Mouse (Mus musculus) embryonic fibroblast, embryonic 13.5 days (primary cell): ENCODE measurements around the gene Atat1. TPM values are rescaled to one million over a fixed set of nuclear protein-coding genes. Genes with fewer than 3 reads are reported as not detected.

Source experiments
- H3K27ac ChIP-seq: 2 replicates; pipeline ENCODE4 v1.5.1; 2012; ENCODE audit warnings: low read length, control low read depth, inconsistent platforms; ENCODE audit not compliant: insufficient read depth
- H3K4me1 ChIP-seq: 2 replicates; pipeline ENCODE4 v1.6.1; 2011; ENCODE audit warnings: low read length; ENCODE audit not compliant: control insufficient read depth, insufficient read depth
- H3K4me3 ChIP-seq: 2 replicates; pipeline ENCODE4 v1.5.1; 2011; ENCODE audit warnings: mild to moderate bottlenecking, control low read depth, low read length; ENCODE audit not compliant: insufficient read depth
- CTCF ChIP-seq: IDR thresholded peaks from 2 replicates; pipeline ENCODE4 v1.5.1; 2011; ENCODE audit warnings: mild to moderate bottlenecking, control low read depth, low read length, moderate library complexity, borderline replicate concordance; ENCODE audit not compliant: insufficient read depth
- POLR2A ChIP-seq: IDR thresholded peaks from 2 replicates; pipeline ENCODE4 v1.6.1; 2011; ENCODE audit warnings: low read depth, mild to moderate bottlenecking, control low read depth, low read length, moderate library complexity
- polyA plus RNA-seq: library from polyadenylated mRNA; stranded (reverse); fragments of >200 nt; gene quantifications from 2 replicates; pipeline ENCODE4 v1.2.4, GENCODE M21; 2011; ENCODE audit warnings: low read depth; ENCODE audit not compliant: missing spikeins, insufficient read length

Atat1 gene
- polyA plus RNA-seq, 1 experiment, result 34.7 TPM

GRCm38 (mm10) chr17:35905587-35905986 is 4.3 kb downstream of the Atat1 start:
- Histone ChIP-seq H3K4me3 (no peak overlapping the region), H3K4me1 (peaks cover 7% of the 10 kb centered on the region; the same call in 1 of the 2 replicates), H3K27ac (no peak overlapping the region)
- TF ChIP-seq POLR2A (no peak), CTCF (no peak)

- H3K4me3 ChIP-seq, result no peak overlapping the region
- H3K27ac ChIP-seq, result peak overlapping the region; percentile 42
- no peak for TF ChIP-seq CTCF
- H3K4me1 ChIP-seq, result peaks cover 3% of the 10 kb centered on the region; the same call in 1 of the 2 replicates
These were observed 5.9 kb downstream of the Atat1 start for GRCm38 (mm10) chr17:35903992-35904355.

GRCm38 (mm10) chr17:35903343-35903991 is 6.4 kb downstream of the Atat1 start:
- TF ChIP-seq CTCF, result no peak
- no peak for TF ChIP-seq POLR2A
- H3K27ac ChIP-seq, result peak overlapping the region; percentile 42
- no peaks in the 10 kb centered on the region for H3K4me1 ChIP-seq
- no peak overlapping the region for H3K4me3 ChIP-seq

- Histone ChIP-seq H3K4me3 (no peak overlapping the region), H3K4me1 (peaks cover 6% of the 10 kb centered on the region; the same call in 1 of the 2 replicates), H3K27ac (no peak overlapping the region)
- no peak for TF ChIP-seq POLR2A
- no peak for TF ChIP-seq CTCF
These were observed 9.2 kb downstream of the Atat1 start for GRCm38 (mm10) chr17:35900636-35901035.

GRCm38 (mm10) chr17:35897644-35898573 is 12.0 kb downstream of the Atat1 start:
- Histone ChIP-seq H3K4me1 (peaks cover 8% of the 10 kb centered on the region; the same call in 1 of the 2 replicates), H3K27ac (no peak overlapping the region), H3K4me3 (0 out of 2 replicates have a peak overlapping the region, but pooled peaks have one; percentile 8)
- no peak for TF ChIP-seq POLR2A
- no peak for TF ChIP-seq CTCF

GRCm38 (mm10) chr17:35896781-35897643 is 12.9 kb downstream of the Atat1 start, which contains the start of gene 2310061I04Rik:
Gene 2310061I04Rik, minus strand, starts transcription at chr17:35897431.
- peaks cover 8% of the 10 kb centered on the region; the same call in 1 of the 2 replicates for H3K4me1 ChIP-seq
- no peak within 1 kb of the TSS for H3K27ac ChIP-seq
- peak; percentile 47; the same call in 1 of the 2 replicates for TF ChIP-seq POLR2A
- TF ChIP-seq CTCF, result no peak
- peak within 1 kb of the TSS; percentile 76 for H3K4me3 ChIP-seq

GRCm38 (mm10) chr17:35887725-35888124 is 22.1 kb downstream of the Atat1 start:
- no peak for TF ChIP-seq POLR2A
- Histone ChIP-seq H3K27ac (no peak overlapping the region), H3K4me3 (no peak overlapping the region), H3K4me1 (no peaks in the 10 kb centered on the region)

GRCm38 (mm10) chr17:35883777-35884176 is 26.1 kb downstream of the Atat1 start:
- no peaks in the 10 kb centered on the region for H3K4me1 ChIP-seq
- no peak for TF ChIP-seq CTCF
- no peak for TF ChIP-seq POLR2A
- no peak overlapping the region for H3K27ac ChIP-seq
- H3K4me3 ChIP-seq, result no peak overlapping the region

GRCm38 (mm10) chr17:35882924-35883323 is 27.0 kb downstream of the Atat1 start:
- Histone ChIP-seq H3K27ac (no peak overlapping the region), H3K4me1 (no peaks in the 10 kb centered on the region), H3K4me3 (no peak overlapping the region)
- TF ChIP-seq CTCF (no peak), POLR2A (no peak)
